Mouse (Mus musculus): ENCODE measurements around the gene Slc22a18. TPM values are rescaled to one million over a fixed set of nuclear protein-coding genes. Genes with fewer than 3 reads are reported as not detected.

Gene Slc22a18
- polyA plus RNA-seq (2016; fragmentation: Nextera tagmentation; extraction: Ambion mirVana): 0.63 and 0.72 TPM in 2 replicates

DNA sequence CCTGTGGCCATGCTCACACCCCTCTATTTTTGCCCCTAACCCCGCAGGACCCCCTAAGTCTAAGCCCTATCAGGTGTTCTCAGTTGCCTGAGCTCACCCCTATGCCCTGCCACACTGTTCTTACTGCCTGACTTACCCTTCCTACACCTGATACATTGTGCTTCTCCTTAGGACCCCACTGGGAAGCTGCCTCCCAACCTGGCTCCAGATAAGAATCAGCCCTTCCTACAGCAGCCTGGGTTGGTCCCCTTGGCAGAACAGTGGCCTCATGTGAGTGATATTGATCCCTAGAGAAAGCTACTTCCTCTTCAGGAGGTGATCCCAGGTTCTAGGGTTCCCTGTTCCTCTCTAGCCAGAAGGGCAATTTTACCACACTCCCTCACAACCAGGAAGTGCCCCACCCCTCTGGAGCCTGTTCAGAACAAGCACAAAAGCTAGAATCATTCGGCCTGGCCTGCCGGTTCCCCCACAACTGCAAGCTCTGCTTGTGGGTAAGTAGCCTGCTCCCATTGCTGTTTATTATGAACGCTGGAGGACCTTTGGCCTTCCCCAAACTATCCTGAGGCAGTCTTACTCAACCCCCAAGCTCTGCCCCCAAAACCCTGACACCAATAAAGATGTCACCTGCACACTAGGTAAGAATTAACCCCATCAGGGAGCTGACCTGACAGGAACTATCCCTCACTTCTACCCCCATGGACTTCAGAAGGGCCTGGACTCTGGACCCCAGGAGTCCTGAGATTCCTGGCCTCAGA is at the start of gene Slc22a18:
Slc22a18 (plus strand) TSS at position 390 of the 755 bp plus-strand sequence.
- no peaks in the 10 kb centered on the region for H3K9me3 ChIP-seq (replicated peaks)
- peaks cover 3% of the 10 kb centered on the region; the same call in 1 of the 2 replicates for H3K27me3 ChIP-seq
- no peak for ATAC-seq (ENCODE audit: low FRiP score)
- H3K36me3 ChIP-seq: no peaks in the 10 kb centered on the region
- WGBS: 41% methylated on average over 4 of the region's 4 CpGs
- no peak within 1 kb of the TSS for H3K27ac ChIP-seq
- no peak within 1 kb of the TSS for H3K9ac ChIP-seq
- H3K4me1 ChIP-seq: 0 out of 2 replicates have a peak, but pooled peaks cover 3% of the 10 kb centered on the region
- no peak within 1 kb of the TSS for H3K4me2 ChIP-seq (replicated peaks)
- H3K4me3 ChIP-seq: no peak within 1 kb of the TSS

DNA sequence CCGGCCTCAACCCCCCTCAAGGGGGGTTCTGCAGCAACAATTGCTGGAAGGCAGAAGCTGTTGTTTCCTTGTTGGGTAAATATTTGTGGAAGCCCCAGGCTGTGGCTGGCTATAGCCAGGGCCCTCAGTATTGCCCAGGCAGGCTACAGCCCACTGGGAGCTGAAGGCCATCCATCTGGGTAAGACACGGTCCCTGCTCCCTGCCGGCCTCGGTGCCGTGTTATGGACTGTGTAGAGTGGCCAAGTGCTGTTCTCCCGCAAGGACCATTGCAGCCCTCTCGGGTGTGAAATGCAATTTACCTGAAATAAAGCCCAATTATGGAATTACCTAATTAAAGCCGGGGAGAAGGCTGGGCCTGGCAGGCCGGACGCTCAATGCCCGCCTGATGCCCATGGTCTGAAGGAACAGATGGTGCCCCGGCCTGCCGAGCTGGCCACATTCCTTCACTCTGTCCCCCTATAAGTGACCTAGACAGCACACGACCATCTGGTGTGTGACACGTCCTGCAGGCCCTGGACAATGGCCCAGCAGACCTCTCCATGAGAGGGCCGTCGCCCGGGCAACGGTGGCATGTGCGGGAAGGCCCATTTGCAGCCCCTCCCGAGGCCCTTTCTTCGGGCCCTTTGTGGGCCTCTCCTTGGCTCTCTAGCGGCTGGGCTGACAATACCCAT is 45.3 kb upstream of the Slc22a18 start:
- Histone ChIP-seq H3K9ac (no peak overlapping the region), H3K4me1 (peaks cover 29% of the 10 kb centered on the region), H3K27me3 (peaks cover 9% of the 10 kb centered on the region), H3K4me3 (no peak overlapping the region), H3K36me3 (no peaks in the 10 kb centered on the region), H3K4me2 (replicated peaks) (no peak overlapping the region), H3K27ac (peak overlapping the region; percentile 53; the same call in 1 of the 2 replicates), H3K9me3 (replicated peaks) (no peaks in the 10 kb centered on the region)
- WGBS: 26% methylated on average over 23 of the region's 23 CpGs
- ATAC-seq (ENCODE audit: low FRiP score): peak; percentile 86

DNA sequence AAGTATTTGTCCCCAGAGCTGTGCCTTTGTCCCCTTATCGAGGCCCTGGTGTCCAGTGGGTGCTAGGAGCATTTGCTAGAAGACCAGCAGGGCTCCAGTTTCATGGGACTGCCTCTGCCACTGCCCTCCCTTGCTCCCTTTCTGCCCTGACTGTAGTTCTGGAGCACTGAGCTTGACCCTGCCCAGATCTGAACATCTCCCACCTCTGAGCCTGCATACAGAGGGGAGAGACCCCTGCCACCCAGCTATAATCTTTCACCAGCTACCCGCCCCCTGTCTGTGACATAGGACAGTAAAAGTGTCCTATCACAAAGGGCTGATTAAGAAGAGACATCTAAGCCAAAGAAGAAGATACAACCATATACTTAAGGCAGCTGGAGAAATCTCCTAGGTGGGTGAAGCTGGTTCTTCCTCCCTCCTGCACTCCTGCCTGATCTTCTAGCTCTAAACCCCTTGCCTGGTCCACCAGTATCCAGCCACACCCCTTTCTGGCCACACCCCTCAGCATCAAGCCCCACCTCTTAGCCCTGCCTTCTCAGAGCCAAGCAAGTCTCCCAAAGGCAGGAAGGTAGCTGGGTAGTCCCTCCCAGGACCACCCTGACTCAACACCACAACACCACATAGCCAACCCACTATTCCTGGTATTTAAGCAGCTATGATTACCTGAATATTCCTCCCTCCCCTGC is 44.6 kb upstream of the Slc22a18 start:
- ATAC-seq (ENCODE audit: low FRiP score): peak; percentile 26; the same call in 1 of the 2 replicates
- Histone ChIP-seq H3K9me3 (replicated peaks) (no peaks in the 10 kb centered on the region), H3K9ac (no peak overlapping the region), H3K27me3 (peaks cover 11% of the 10 kb centered on the region), H3K4me3 (no peak overlapping the region), H3K27ac (peak overlapping the region; percentile 53; the same call in 1 of the 2 replicates), H3K4me2 (replicated peaks) (no peak overlapping the region), H3K36me3 (no peaks in the 10 kb centered on the region), H3K4me1 (peaks cover 33% of the 10 kb centered on the region)
- WGBS: 20% methylated on average over 2 of the region's 2 CpGs

DNA sequence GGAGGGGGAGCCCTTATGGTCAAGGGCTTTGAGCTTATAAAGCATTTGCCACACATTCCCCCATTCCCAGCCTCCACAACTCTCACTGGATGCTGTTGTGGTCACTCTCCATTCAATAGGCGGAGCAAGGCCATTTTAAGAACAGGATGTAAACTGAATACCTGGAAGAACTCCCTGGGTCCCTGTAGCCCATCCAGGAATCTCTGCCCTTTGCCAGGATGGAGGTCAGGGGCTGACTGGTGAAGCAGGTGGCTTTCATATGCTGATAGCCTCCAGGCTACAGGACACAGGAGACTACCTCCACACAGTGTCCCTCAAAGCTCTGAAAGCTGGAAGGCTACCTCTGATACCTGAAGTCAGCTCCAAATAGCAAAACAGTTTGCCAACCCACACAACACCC is 40.9 kb upstream of the Slc22a18 start:
- Histone ChIP-seq H3K4me1 (peaks cover 32% of the 10 kb centered on the region), H3K27me3 (peaks cover 18% of the 10 kb centered on the region), H3K4me3 (no peak overlapping the region), H3K4me2 (replicated peaks) (no peak overlapping the region), H3K27ac (no peak overlapping the region), H3K9me3 (replicated peaks) (no peaks in the 10 kb centered on the region), H3K9ac (no peak overlapping the region), H3K36me3 (no peaks in the 10 kb centered on the region)
- WGBS: 88% methylated on average over 1 of the region's 1 CpGs
- ATAC-seq (ENCODE audit: low FRiP score): no peak

DNA sequence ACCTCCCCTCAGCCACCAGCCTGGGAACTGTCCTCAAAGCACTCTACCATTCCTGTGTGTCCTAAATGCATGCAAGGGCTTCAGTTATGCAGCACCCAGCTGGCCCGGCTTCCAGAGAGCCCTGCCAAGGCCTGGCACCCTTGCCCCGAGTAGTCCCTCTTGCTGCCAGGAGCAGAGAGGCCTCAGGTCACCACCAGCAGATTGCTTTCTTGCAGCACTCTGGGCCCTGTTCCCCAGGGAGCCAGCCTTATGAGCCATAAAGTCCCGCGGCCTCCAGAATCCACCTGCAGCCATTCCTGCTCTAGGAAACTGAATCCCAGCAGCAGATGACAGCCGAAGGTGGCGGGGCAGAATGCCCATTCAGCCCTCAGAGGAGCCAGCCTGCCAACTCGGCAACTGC is 40.2 kb upstream of the Slc22a18 start:
- peaks cover 30% of the 10 kb centered on the region for H3K4me1 ChIP-seq
- WGBS: 67% methylated on average over 7 of the region's 7 CpGs
- H3K27me3 ChIP-seq: peaks cover 18% of the 10 kb centered on the region
- H3K4me3 ChIP-seq: no peak overlapping the region
- H3K9me3 ChIP-seq (replicated peaks): no peaks in the 10 kb centered on the region
- H3K36me3 ChIP-seq: no peaks in the 10 kb centered on the region
- H3K27ac ChIP-seq: no peak overlapping the region
- H3K4me2 ChIP-seq (replicated peaks): no peak overlapping the region
- no peak overlapping the region for H3K9ac ChIP-seq
- no peak for ATAC-seq (ENCODE audit: low FRiP score)

DNA sequence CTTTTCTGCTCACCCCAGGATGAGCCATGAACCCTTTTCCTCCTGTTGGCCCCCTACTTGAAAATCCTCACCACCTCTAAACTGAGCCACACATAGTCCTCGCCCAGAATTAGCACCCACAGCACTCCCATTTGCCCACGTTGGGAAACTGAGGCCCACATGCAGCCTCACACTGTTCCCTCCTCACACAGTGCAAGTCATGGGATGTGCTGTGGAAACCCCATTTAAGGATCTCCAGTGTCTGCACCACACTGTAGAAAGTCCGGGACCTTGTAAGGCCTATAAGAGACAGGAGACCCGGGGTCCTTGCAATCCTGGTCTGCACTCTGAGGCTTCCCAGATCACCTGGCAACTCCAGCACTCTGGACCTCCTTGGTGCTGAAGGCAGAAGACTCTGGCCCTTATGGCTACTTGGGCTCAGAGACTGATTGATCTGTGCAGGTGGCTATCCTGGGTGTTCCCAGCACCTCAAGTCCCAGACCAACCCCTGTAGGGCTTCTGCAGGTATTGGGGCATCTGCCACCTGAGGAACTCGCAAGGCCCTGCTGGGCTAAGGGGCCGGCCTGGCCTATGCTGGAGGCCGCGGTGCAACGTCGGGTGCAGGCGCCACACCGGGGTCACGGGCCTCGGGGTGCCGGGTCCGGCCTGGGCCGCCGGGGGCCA is 36.2 kb upstream of the Slc22a18 start:
- Histone ChIP-seq H3K4me3 (peak overlapping the region; percentile 44), H3K27ac (peak overlapping the region; percentile 80), H3K9me3 (replicated peaks) (no peaks in the 10 kb centered on the region), H3K36me3 (no peaks in the 10 kb centered on the region), H3K4me2 (replicated peaks) (peak overlapping the region; percentile 74), H3K9ac (peak overlapping the region; percentile 68), H3K4me1 (peaks cover 29% of the 10 kb centered on the region), H3K27me3 (peaks cover 23% of the 10 kb centered on the region)
- ATAC-seq (ENCODE audit: low FRiP score): peak; percentile 59
- 19% methylated on average over 15 of the region's 18 CpGs for WGBS

DNA sequence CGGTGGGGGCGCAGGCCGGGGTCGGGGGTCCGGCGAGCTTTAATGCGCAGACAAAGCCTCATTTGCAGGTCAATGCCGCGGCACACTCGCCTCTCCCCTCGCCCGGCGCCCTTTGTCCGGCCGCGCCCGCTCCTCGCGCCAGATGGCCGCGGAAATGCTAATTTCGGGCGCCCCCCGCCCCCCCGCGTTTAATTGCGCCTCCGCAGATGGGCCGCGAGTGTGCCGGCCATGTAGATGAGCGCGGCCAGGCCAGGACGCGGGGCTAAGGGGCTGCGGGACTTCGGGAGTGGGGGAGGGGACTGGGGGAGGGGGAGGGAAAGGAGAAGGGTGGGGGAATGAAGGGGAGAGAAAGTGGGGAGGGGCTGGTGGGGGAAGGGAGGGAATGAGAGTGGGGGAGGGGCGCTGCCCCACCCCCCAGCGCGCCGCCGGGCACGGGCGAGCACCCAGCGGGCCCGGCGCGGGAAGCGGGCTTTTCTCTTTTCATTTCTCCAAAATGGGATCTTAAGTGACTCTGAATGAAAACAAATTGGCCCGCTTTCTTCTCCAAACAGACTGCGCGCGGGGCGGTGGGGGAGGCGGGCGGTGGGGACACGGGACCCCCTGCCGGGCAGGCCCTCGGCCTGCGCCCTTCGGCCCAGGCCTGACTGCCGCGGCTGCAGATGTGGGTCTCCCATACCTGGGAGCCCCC is 35.5 kb upstream of the Slc22a18 start:
- peak; percentile 83 for ATAC-seq (ENCODE audit: low FRiP score)
- H3K9ac ChIP-seq: peak overlapping the region; percentile 68
- H3K36me3 ChIP-seq: no peaks in the 10 kb centered on the region
- no peaks in the 10 kb centered on the region for H3K9me3 ChIP-seq (replicated peaks)
- peaks cover 29% of the 10 kb centered on the region for H3K4me1 ChIP-seq
- peak overlapping the region; percentile 74 for H3K4me2 ChIP-seq (replicated peaks)
- peaks cover 24% of the 10 kb centered on the region for H3K27me3 ChIP-seq
- WGBS: under 1% methylated on average over 48 of the region's 63 CpGs
- H3K4me3 ChIP-seq: peak overlapping the region; percentile 44
- peak overlapping the region; percentile 80 for H3K27ac ChIP-seq

DNA sequence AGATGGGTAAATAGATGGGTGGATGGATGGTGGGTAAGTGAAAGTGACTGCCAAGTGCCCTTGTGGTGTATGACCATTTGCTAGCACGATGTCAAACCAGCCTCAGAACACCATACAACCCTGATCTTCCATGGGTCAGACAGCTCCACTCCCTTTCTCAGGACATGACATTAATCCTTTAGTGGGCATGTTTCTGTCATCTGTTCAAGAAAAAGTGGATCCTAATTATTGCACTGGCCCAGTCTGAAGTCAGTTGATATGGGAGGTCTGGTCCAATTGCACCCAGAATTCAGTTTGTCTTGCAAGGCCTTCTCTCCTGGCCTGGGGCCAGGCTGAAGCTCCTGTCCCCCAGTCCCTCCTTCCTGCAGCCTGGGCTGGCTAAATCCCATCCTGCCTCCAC is 34.6 kb upstream of the Slc22a18 start:
- ATAC-seq (ENCODE audit: low FRiP score): no peak
- Histone ChIP-seq H3K9ac (no peak overlapping the region), H3K4me3 (no peak overlapping the region), H3K27ac (no peak overlapping the region), H3K27me3 (peaks cover 27% of the 10 kb centered on the region), H3K4me1 (peaks cover 27% of the 10 kb centered on the region), H3K4me2 (replicated peaks) (peak overlapping the region; percentile 74; the same call in 1 of the 2 replicates), H3K36me3 (no peaks in the 10 kb centered on the region), H3K9me3 (replicated peaks) (no peaks in the 10 kb centered on the region)
- 59% methylated on average over 1 of the region's 1 CpGs for WGBS

DNA sequence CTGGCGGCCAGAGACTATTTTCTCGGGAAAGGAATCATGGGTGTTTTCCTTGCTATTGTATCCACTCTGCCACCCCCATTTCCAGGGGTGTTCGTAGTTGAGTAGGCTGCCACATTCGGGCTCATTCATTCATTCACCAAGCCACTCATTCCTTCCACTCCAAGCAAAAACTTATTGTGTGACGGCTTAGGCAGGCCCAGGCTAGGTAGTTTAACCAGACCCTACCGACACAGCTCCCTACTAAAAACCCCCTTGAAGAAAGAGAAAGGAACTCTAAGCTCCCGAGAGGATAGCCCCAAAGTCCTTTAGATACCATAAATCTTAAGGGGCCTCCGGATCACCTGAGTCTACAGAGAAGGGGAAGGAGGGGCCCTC is 29.0 kb upstream of the Slc22a18 start:
- Histone ChIP-seq H3K9ac (peak overlapping the region; percentile 8; the same call in 1 of the 2 replicates), H3K27me3 (peaks cover 29% of the 10 kb centered on the region)

DNA sequence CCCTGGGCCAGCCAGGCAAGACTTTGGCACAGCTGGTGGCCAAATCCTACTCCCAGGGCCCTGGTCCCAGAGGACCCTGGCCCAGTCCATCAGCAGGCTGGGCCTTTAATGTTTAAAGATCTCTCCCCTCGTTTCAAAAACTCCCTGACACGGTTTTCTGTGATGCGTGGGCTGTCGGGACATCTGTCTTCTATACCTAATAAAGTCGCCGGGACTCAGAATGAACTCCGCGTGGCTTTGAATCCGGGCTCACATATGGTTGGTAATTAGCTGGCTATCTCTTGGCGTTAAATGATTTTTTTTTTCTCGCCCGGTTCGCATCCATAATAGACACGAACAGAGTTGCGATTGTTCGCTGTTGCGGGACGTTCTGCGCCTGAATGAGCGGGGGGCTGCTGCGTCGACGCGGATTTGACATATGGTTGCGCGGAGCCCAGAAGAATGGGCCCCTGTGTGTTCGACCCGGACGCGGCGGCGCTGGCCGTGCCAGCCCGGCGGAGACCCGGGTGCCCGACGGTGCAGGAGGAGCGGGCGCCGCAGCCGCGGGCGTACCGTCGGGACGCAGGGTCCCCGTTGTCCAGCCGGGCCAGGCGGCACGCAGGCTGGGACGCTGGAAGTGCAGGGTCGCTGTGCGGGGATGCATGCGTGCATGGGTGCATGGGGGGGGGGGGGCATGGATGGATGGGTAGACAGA is 28.4 kb upstream of the Slc22a18 start:
- peak overlapping the region; percentile 92 for H3K27ac ChIP-seq
- no peaks in the 10 kb centered on the region for H3K36me3 ChIP-seq
- H3K4me1 ChIP-seq: peaks cover 34% of the 10 kb centered on the region
- H3K9me3 ChIP-seq (replicated peaks): no peaks in the 10 kb centered on the region
- ATAC-seq (ENCODE audit: low FRiP score): peak; percentile 63
- H3K4me2 ChIP-seq (replicated peaks): peak overlapping the region; percentile 68
- peak overlapping the region; percentile 66 for H3K9ac ChIP-seq
- WGBS: under 1% methylated on average over 55 of the region's 55 CpGs
- peaks cover 29% of the 10 kb centered on the region for H3K27me3 ChIP-seq
- peak overlapping the region; percentile 37 for H3K4me3 ChIP-seq

More for the DNA sequence above, 29.0 kb upstream of the Slc22a18 start:
- Histone ChIP-seq H3K27ac (peak overlapping the region; percentile 92), H3K9me3 (replicated peaks) (no peaks in the 10 kb centered on the region), H3K4me1 (peaks cover 34% of the 10 kb centered on the region), H3K4me3 (peak overlapping the region; percentile 37; the same call in 1 of the 2 replicates), H3K36me3 (no peaks in the 10 kb centered on the region), H3K4me2 (replicated peaks) (peak overlapping the region; percentile 68)
- ATAC-seq (ENCODE audit: low FRiP score): no peak
- 19% methylated on average over 8 of the region's 8 CpGs for WGBS

Measured in hindbrain, embryonic 12.5 days (tissue).